Mouse (Mus musculus) heart, embryonic 10.5 days (tissue): Measurements from ENCODE around the gene Tas2r143. TPM values are rescaled to one million over a fixed set of nuclear protein-coding genes. Genes with fewer than 3 reads are reported as not detected.

Experiments used
- DNase-seq: peaks from one replicate; pipeline ENCODE4 v3.0.0-alpha.2; 2017; ENCODE audit warnings: low spot score
- H3K27ac ChIP-seq: fragments of 300-500 bp; sonication (generic); 2 replicates; pipeline ENCODE4 v1.5.1; 2016; ENCODE audit warnings: mild to moderate bottlenecking
- H3K27me3 ChIP-seq: fragments of 300-500 bp; sonication (generic); 2 replicates; pipeline ENCODE4 v1.6.1; 2016; ENCODE audit warnings: mild to moderate bottlenecking; ENCODE audit not compliant: poor library complexity, insufficient read depth, severe bottlenecking
- H3K36me3 ChIP-seq: fragments of 300-500 bp; sonication (generic); 2 replicates; pipeline ENCODE4 v1.6.1; 2016; ENCODE audit warnings: mild to moderate bottlenecking, moderate library complexity
- H3K4me1 ChIP-seq: fragments of 300-500 bp; sonication (generic); 2 replicates; pipeline ENCODE4 v1.6.1; 2016; ENCODE audit warnings: mild to moderate bottlenecking
- H3K4me3 ChIP-seq: fragments of 300-500 bp; sonication (generic); 2 replicates; pipeline ENCODE4 v1.5.1; 2016; ENCODE audit warnings: mild to moderate bottlenecking, moderate library complexity
- H3K9me3 ChIP-seq: fragments of 300-500 bp; sonication (generic); 2 replicates; pipeline ENCODE4 v1.6.1; 2016; ENCODE audit warnings: mild to moderate bottlenecking, moderate library complexity
- WGBS: fragments of 180-500 bp; shearing (Covaris S2); methylation state at CpG from one replicate; pipeline ENCODE4 v1.1.7; 2016; 5-methylcytosine and 5-hydroxymethylcytosine counted together
- polyA plus RNA-seq: library from polyadenylated mRNA; unstranded; fragments of >200 nt; fragmentation: Nextera tagmentation; extraction: Ambion mirVana; gene quantifications from 2 replicates; pipeline ENCODE4 v1.2.1, GENCODE M21; 2016

Gene Tas2r143
- polyA plus RNA-seq, 1 experiment from 2014 or later, result not detected

GRCm38 (mm10) chr6:42434446-42434845, 34.4 kb downstream of the Tas2r143 start, which contains the start of gene Tas2r126:
Gene Tas2r126 (plus strand): TSS chr6:42434535.
- no peak for DNase-seq
- Histone ChIP-seq H3K4me3 (no peak within 1 kb of the TSS), H3K36me3 (no peaks in the 10 kb centered on the region), H3K9me3 (no peaks in the 10 kb centered on the region), H3K27ac (no peak within 1 kb of the TSS), H3K4me1 (no peaks in the 10 kb centered on the region), H3K27me3 (no peaks in the 10 kb centered on the region)
- WGBS, result 62% methylated on average over 6 of the region's 6 CpGs

GRCm38 (mm10) chr6:42435490-42435889, 35.5 kb downstream of the Tas2r143 start:
- Histone ChIP-seq H3K27me3 (no peaks in the 10 kb centered on the region), H3K36me3 (no peaks in the 10 kb centered on the region), H3K4me3 (no peak overlapping the region), H3K9me3 (no peaks in the 10 kb centered on the region), H3K4me1 (no peaks in the 10 kb centered on the region), H3K27ac (no peak overlapping the region)
- 66% methylated on average over 2 of the region's 2 CpGs for WGBS
- DNase-seq, result no peak

- Histone ChIP-seq H3K9me3 (no peaks in the 10 kb centered on the region), H3K4me1 (no peaks in the 10 kb centered on the region), H3K27me3 (no peaks in the 10 kb centered on the region), H3K36me3 (no peaks in the 10 kb centered on the region), H3K4me3 (no peak overlapping the region), H3K27ac (no peak overlapping the region)
- 55% methylated on average over 2 of the region's 2 CpGs for WGBS
- no peak for DNase-seq
Observed at GRCm38 (mm10) chr6:42441395-42441794, 41.4 kb downstream of the Tas2r143 start.

- WGBS, result 78% methylated on average over 2 of the region's 2 CpGs
- Histone ChIP-seq H3K4me3 (no peak overlapping the region), H3K27ac (no peak overlapping the region), H3K4me1 (no peaks in the 10 kb centered on the region), H3K27me3 (no peaks in the 10 kb centered on the region), H3K9me3 (no peaks in the 10 kb centered on the region), H3K36me3 (no peaks in the 10 kb centered on the region)
- DNase-seq, result no peak
Observed at GRCm38 (mm10) chr6:42444491-42444890, 44.5 kb downstream of the Tas2r143 start.

GRCm38 (mm10) chr6:42447381-42447780, 47.3 kb downstream of the Tas2r143 start:
- Histone ChIP-seq H3K36me3 (no peaks in the 10 kb centered on the region), H3K27ac (no peak overlapping the region), H3K4me1 (no peaks in the 10 kb centered on the region), H3K27me3 (no peaks in the 10 kb centered on the region), H3K4me3 (no peak overlapping the region), H3K9me3 (no peaks in the 10 kb centered on the region)
- no peak for DNase-seq
- WGBS, result 71% methylated on average over 2 of the region's 2 CpGs

Other genes starting within 250 kb of the Tas2r143 start
- not detected in 2 replicates for gene Tas2r144, start 184.9 kb upstream of the Tas2r143 start, polyA plus RNA-seq
- 9.7 and 13.8 TPM in 2 replicates for gene Gstk1, start 154.3 kb upstream of the Tas2r143 start, polyA plus RNA-seq
- 0.21 and 0.41 TPM in 2 replicates for gene Tmem139, start 138.3 kb upstream of the Tas2r143 start, polyA plus RNA-seq
- 40.8 and 45.2 TPM in 2 replicates for gene Casp2, start 135.3 kb upstream of the Tas2r143 start, polyA plus RNA-seq
- gene Clcn1, start 113.6 kb upstream of the Tas2r143 start, polyA plus RNA-seq, result 0.59 and 0.67 TPM in 2 replicates
- gene Fam131b, start 75.6 kb upstream of the Tas2r143 start, polyA plus RNA-seq, result 0.21 and 0.30 TPM in 2 replicates
- gene Zyx, start 50.6 kb upstream of the Tas2r143 start, polyA plus RNA-seq, result 165 and 193 TPM in 2 replicates
- 3.0 and 4.8 TPM in 2 replicates for gene Epha1, start 27.0 kb upstream of the Tas2r143 start, polyA plus RNA-seq
- gene Tas2r135, start 5.2 kb downstream of the Tas2r143 start, polyA plus RNA-seq, result not detected in 2 replicates
- not detected in 2 replicates for gene Tas2r126, start 34.3 kb downstream of the Tas2r143 start, polyA plus RNA-seq
- gene Olfr458, start 65.0 kb downstream of the Tas2r143 start, polyA plus RNA-seq, result 0.19 TPM in 1 of 2 replicates, not detected in the other
- not detected in 2 replicates for gene Olfr457, start 76.1 kb downstream of the Tas2r143 start, polyA plus RNA-seq
- 0.13 TPM in 1 of 2 replicates, not detected in the other for gene Olfr456, start 87.0 kb downstream of the Tas2r143 start, polyA plus RNA-seq
- not detected in 2 replicates for gene Olfr455, start 147.3 kb downstream of the Tas2r143 start, polyA plus RNA-seq
- not detected in 2 replicates for gene Tcaf3, start 197.5 kb downstream of the Tas2r143 start, polyA plus RNA-seq
- gene Tcaf2, start 245.0 kb downstream of the Tas2r143 start, polyA plus RNA-seq, result 3.6 and 3.9 TPM in 2 replicates